In genomic region chr3:159885781-159886400, GRCm38 (mm10) we compare ENCODE assay signal across 9 mouse cellular contexts. TPM values are rescaled to one million over a fixed set of nuclear protein-coding genes. Genes with fewer than 3 reads are reported as not detected.
DNase-seq lines count a peak whose midpoint lies in the region; ATAC-seq and TF ChIP-seq lines count a peak whose summit lies in the region.
"Had no signal": no experiment of that assay in that cellular context is flagged by ENCODE, and none has a peak within 500 bp of the region (broad histone marks: within the 10 kb centered on the region; RNA-seq: fewer than 3 reads in every experiment).

No protein-coding gene starts in this region.

- TF ChIP-seq POLR2A in olfactory bulb, adult 2 months (IDR thresholded peaks at IDR 0.05; ENCODE audit: insufficient read depth, low read depth, low read length) = no peak

- H3K9ac ChIP-seq in lung, embryonic 15.5 days = no peak overlapping the region
- no peak overlapping the region for H3K9ac ChIP-seq in embryonic facial prominence, embryonic 15.5 days
- no peak overlapping the region for H3K9ac ChIP-seq in hindbrain, embryonic 14.5 days
- H3K9ac ChIP-seq in liver, embryonic 11.5 days (ENCODE audit: low read depth, low read length) = no peak overlapping the region
- H3K9ac ChIP-seq: limb, embryonic 12.5 days had no signal

- DNase-seq in lung, postnatal 4 days = no peak
- peak; percentile 45 for DNase-seq in hindbrain, embryonic 14.5 days (ENCODE audit: low spot score)
- no peak for DNase-seq in spleen, postnatal 10 days (ENCODE audit: low spot score in 2 of 2)
- DNase-seq in liver, embryonic 11.5 days (ENCODE audit: low spot score) = no peak
- no peak for DNase-seq in adrenal gland, adult 18-20 months (ENCODE audit: low spot score in 2 of 2)

- no peaks in the 10 kb centered on the region for H3K36me3 ChIP-seq in lung, embryonic 15.5 days
- H3K36me3 ChIP-seq in embryonic facial prominence, embryonic 15.5 days = no peaks in the 10 kb centered on the region
- no peaks in the 10 kb centered on the region for H3K36me3 ChIP-seq in hindbrain, embryonic 14.5 days (replicated peaks; ENCODE audit: control insufficient read depth, insufficient read depth)
- no peaks in the 10 kb centered on the region for H3K36me3 ChIP-seq in liver, embryonic 11.5 days (ENCODE audit: control insufficient read depth, insufficient read depth, low read length)

- peaks cover 17% of the 10 kb centered on the region for H3K4me1 ChIP-seq in lung, embryonic 15.5 days
- H3K4me1 ChIP-seq in embryonic facial prominence, embryonic 15.5 days = peaks cover 16% of the 10 kb centered on the region
- 0 out of 2 replicates have a peak, but pooled peaks cover 3% of the 10 kb centered on the region for H3K4me1 ChIP-seq in hindbrain, embryonic 14.5 days (replicated peaks; ENCODE audit: control insufficient read depth, insufficient read depth, low read length)
- H3K4me1 ChIP-seq in olfactory bulb, adult 2 months (ENCODE audit: control insufficient read depth, insufficient read depth, low read length) = peaks cover 2% of the 10 kb centered on the region; the same call in 1 of the 2 replicates
- H3K4me1 ChIP-seq in liver, embryonic 11.5 days (replicated peaks; ENCODE audit: control insufficient read depth, insufficient read depth, low read length) = no peaks in the 10 kb centered on the region

- no peak overlapping the region for H3K4me2 ChIP-seq in lung, embryonic 15.5 days
- no peak overlapping the region for H3K4me2 ChIP-seq in embryonic facial prominence, embryonic 15.5 days (replicated peaks)
- no peak overlapping the region for H3K4me2 ChIP-seq in hindbrain, embryonic 14.5 days (replicated peaks)
- no peak overlapping the region for H3K4me2 ChIP-seq in liver, embryonic 11.5 days
- H3K4me2 ChIP-seq: limb, embryonic 12.5 days had no signal

- H3K27ac ChIP-seq in lung, embryonic 15.5 days = peak overlapping the region; percentile 54
- H3K27ac ChIP-seq in embryonic facial prominence, embryonic 15.5 days (replicated peaks) = peak overlapping the region; percentile 48; the same call in 1 of the 2 replicates
- peak overlapping the region; percentile 54; the same call in 1 of the 2 replicates for H3K27ac ChIP-seq in hindbrain, embryonic 14.5 days
- peak overlapping the region; percentile 82 for H3K27ac ChIP-seq in olfactory bulb, adult 2 months (ENCODE audit: insufficient read depth, low read depth, low read length)
- H3K27ac ChIP-seq in liver, embryonic 11.5 days (ENCODE audit: low read depth, low read length) = no peak overlapping the region

- no peak for ATAC-seq in lung, embryonic 15.5 days (ENCODE audit: borderline replicate concordance, extremely low read depth, low FRiP score, low TSS enrichment)
- no peak for ATAC-seq in embryonic facial prominence, embryonic 15.5 days (ENCODE audit: insufficient number of reproducible peaks, low FRiP score, low TSS enrichment, low read depth)
- ATAC-seq in hindbrain, embryonic 14.5 days (ENCODE audit: low FRiP score) = peak; percentile 21; the same call in 1 of the 2 replicates
- ATAC-seq in liver, embryonic 11.5 days (replicated peaks; ENCODE audit: low FRiP score) = no peak

- no peak overlapping the region for H3K4me3 ChIP-seq in lung, embryonic 15.5 days
- no peak overlapping the region for H3K4me3 ChIP-seq in embryonic facial prominence, embryonic 15.5 days (replicated peaks)
- H3K4me3 ChIP-seq in hindbrain, embryonic 14.5 days (replicated peaks; ENCODE audit: low read length) = no peak overlapping the region
- H3K4me3 ChIP-seq in olfactory bulb, adult 2 months (ENCODE audit: insufficient read depth, low read depth, low read length) = no peak overlapping the region
- no peak overlapping the region for H3K4me3 ChIP-seq in liver, embryonic 11.5 days (ENCODE audit: low read depth, low read length)
- H3K4me3 ChIP-seq: limb, embryonic 12.5 days had no signal

- 7% methylated on average over 1 of the region's 1 CpGs for WGBS in lung, embryonic 15.5 days
- 20% methylated on average over 1 of the region's 1 CpGs for WGBS in embryonic facial prominence, embryonic 15.5 days
- WGBS in hindbrain, embryonic 14.5 days = 3% methylated on average over 1 of the region's 1 CpGs
- 0% methylated on average over 1 of the region's 1 CpGs for WGBS in olfactory bulb, adult 2 months
- WGBS in liver, embryonic 11.5 days = 46% methylated on average over 1 of the region's 1 CpGs

- no peak for TF ChIP-seq CTCF in olfactory bulb, adult 2 months (IDR thresholded peaks at IDR 0.05; ENCODE audit: insufficient read depth, low read depth, low read length)

- no peaks in the 10 kb centered on the region for H3K9me3 ChIP-seq in lung, embryonic 15.5 days
- H3K9me3 ChIP-seq in embryonic facial prominence, embryonic 15.5 days (replicated peaks) = no peaks in the 10 kb centered on the region
- no peaks in the 10 kb centered on the region for H3K9me3 ChIP-seq in hindbrain, embryonic 14.5 days (ENCODE audit: control insufficient read depth, low read length)
- no peaks in the 10 kb centered on the region for H3K9me3 ChIP-seq in liver, embryonic 11.5 days (ENCODE audit: control insufficient read depth, low read length)
- H3K9me3 ChIP-seq: limb, embryonic 12.5 days had no signal

- H3K27me3 ChIP-seq in lung, embryonic 15.5 days = no peaks in the 10 kb centered on the region
- no peaks in the 10 kb centered on the region for H3K27me3 ChIP-seq in embryonic facial prominence, embryonic 15.5 days
- H3K27me3 ChIP-seq in hindbrain, embryonic 14.5 days (ENCODE audit: control insufficient read depth, insufficient read depth, low read length) = no peaks in the 10 kb centered on the region
- H3K27me3 ChIP-seq in liver, embryonic 11.5 days (replicated peaks; ENCODE audit: control insufficient read depth, insufficient read depth, low read length) = no peaks in the 10 kb centered on the region
- H3K27me3 ChIP-seq: limb, embryonic 12.5 days had no signal

RNA-seq across cellular contexts. Expression of gene Wls, which starts 46.4 kb away (rescaled TPM):
- polyA plus RNA-seq in lung, embryonic 15.5 days (2015; fragmentation: Nextera tagmentation; extraction: Ambion mirVana) = 162 and 170 TPM in 2 replicates
- 162 and 168 TPM in 2 replicates for polyA plus RNA-seq in embryonic facial prominence, embryonic 15.5 days (2015; fragmentation: Nextera tagmentation; extraction: Ambion mirVana)
- polyA plus RNA-seq in hindbrain, embryonic 14.5 days (2014; fragmentation: Nextera tagmentation; extraction: Ambion mirVana) = 87.9 and 98.1 TPM in 2 replicates
- not detected in 2 replicates for polyA plus RNA-seq in olfactory bulb, adult 2 months (2012; ENCODE audit: insufficient read depth, insufficient read length, low replicate concordance, missing spikeins)
- 37.4 and 37.5 TPM in 2 replicates for polyA plus RNA-seq in liver, embryonic 11.5 days (2014; fragmentation: Nextera tagmentation; extraction: Ambion mirVana)
- 10 to 100 TPM; 58.9 to 59.6 TPM for total RNA-seq in adrenal gland, adult 18-20 months (2021)
